Mouse (Mus musculus) hindbrain, embryonic 16.5 days (tissue): ENCODE results near the gene Ubxn6. TPM values are rescaled to one million over a fixed set of nuclear protein-coding genes. Genes with fewer than 3 reads are reported as not detected.

ENCODE experiments used
- ATAC-seq: fragments of 200-750 bp; cut with Nextera tagmentation; 2 replicates; pipeline ENCODE4 v1.8.0; 2017; ENCODE audit warnings: moderate TSS enrichment, moderate library complexity
- H3K27ac ChIP-seq: fragments of 300-500 bp; sonication (generic); 2 replicates; pipeline ENCODE4 v1.5.1; 2014; ENCODE audit warnings: low read depth, mild to moderate bottlenecking, control low read depth, low read length, moderate library complexity
- H3K27me3 ChIP-seq: fragments of 300-500 bp; sonication (generic); replicated peaks from 2 replicates; pipeline ENCODE4 v1.6.1; 2014; ENCODE audit warnings: low read length; ENCODE audit not compliant: control insufficient read depth, insufficient read depth
- H3K36me3 ChIP-seq: fragments of 300-500 bp; sonication (generic); 2 replicates; pipeline ENCODE4 v1.6.1; 2014; ENCODE audit warnings: mild to moderate bottlenecking, low read length, moderate library complexity, mixed read lengths; ENCODE audit not compliant: control insufficient read depth, insufficient read depth
- H3K4me1 ChIP-seq: fragments of 300-500 bp; sonication (generic); 2 replicates; pipeline ENCODE4 v1.6.1; 2014; ENCODE audit warnings: low read depth, low read length; ENCODE audit not compliant: control insufficient read depth, insufficient read depth
- H3K4me2 ChIP-seq: fragments of 300-500 bp; sonication (generic); 2 replicates; pipeline ENCODE4 v1.6.1; 2014; ENCODE audit warnings: mild to moderate bottlenecking, low read length, control low read depth, moderate library complexity
- H3K4me3 ChIP-seq: fragments of 300-500 bp; sonication (generic); 2 replicates; pipeline ENCODE4 v1.5.1; 2014; ENCODE audit warnings: mild to moderate bottlenecking, low read length, control low read depth, moderate library complexity
- H3K9ac ChIP-seq: fragments of 300-500 bp; sonication (generic); 2 replicates; pipeline ENCODE4 v1.6.1; 2014; ENCODE audit warnings: low read depth, mild to moderate bottlenecking, control low read depth, low read length, moderate library complexity
- H3K9me3 ChIP-seq: fragments of 300-500 bp; sonication (generic); 2 replicates; pipeline ENCODE4 v1.6.1; 2014; ENCODE audit warnings: mild to moderate bottlenecking, low read length, moderate library complexity; ENCODE audit not compliant: control insufficient read depth
- WGBS: fragments of 180-500 bp; shearing (Covaris S2); extraction: QIAGEN DNeasy Blood & Tissue Kit; methylation state at CpG from one replicate; pipeline ENCODE4 v1.1.7; 2014; 5-methylcytosine and 5-hydroxymethylcytosine counted together
- polyA plus RNA-seq: library from polyadenylated mRNA; unstranded; fragments of >200 nt; fragmentation: Nextera tagmentation; extraction: Ambion mirVana; gene quantifications from 2 replicates; pipeline ENCODE4 v1.2.1, GENCODE M21; 2015

The Ubxn6 gene
- polyA plus RNA-seq = 77.6 and 79.5 TPM in 2 replicates

- peak within 1 kb of the TSS; percentile 84 for H3K4me3 ChIP-seq
- H3K4me1 ChIP-seq = peaks cover 12% of the 10 kb centered on the region
- no peaks in the 10 kb centered on the region for H3K9me3 ChIP-seq
- H3K27me3 ChIP-seq = no peaks in the 10 kb centered on the region
- peaks cover 29% of the 10 kb centered on the region for H3K36me3 ChIP-seq
- H3K4me2 ChIP-seq = peak within 1 kb of the TSS; percentile 59
- peak within 1 kb of the TSS; percentile 91 for H3K27ac ChIP-seq
- H3K9ac ChIP-seq = peak within 1 kb of the TSS; percentile 84
- WGBS = under 1% methylated on average over 35 of the region's 35 CpGs
- peak; percentile 62 for ATAC-seq
Observed at GRCm38 (mm10) chr17:56074827-56075208, at the start of gene Ubxn6. Ubxn6 (minus strand) TSS chr17:56075028.

- Histone ChIP-seq H3K27ac (no peak overlapping the region), H3K27me3 (peaks cover 43% of the 10 kb centered on the region), H3K4me2 (peak overlapping the region; percentile 44), H3K36me3 (peaks cover 47% of the 10 kb centered on the region), H3K9ac (no peak overlapping the region), H3K9me3 (peaks cover 14% of the 10 kb centered on the region), H3K4me1 (peaks cover 3% of the 10 kb centered on the region; the same call in 1 of the 2 replicates), H3K4me3 (0 out of 2 replicates have a peak overlapping the region, but pooled peaks have one; percentile 24)
- 42% methylated on average over 58 of the region's 59 CpGs for WGBS
- ATAC-seq = no peak
Observed at GRCm38 (mm10) chr17:56123681-56124340, 49.0 kb upstream of the Ubxn6 start.

- peaks cover 3% of the 10 kb centered on the region; the same call in 1 of the 2 replicates for H3K4me1 ChIP-seq
- H3K4me3 ChIP-seq = no peak overlapping the region
- WGBS = 88% methylated on average over 12 of the region's 12 CpGs
- no peak for ATAC-seq
- H3K9me3 ChIP-seq = peaks cover 14% of the 10 kb centered on the region
- no peak overlapping the region for H3K27ac ChIP-seq
- peaks cover 47% of the 10 kb centered on the region for H3K36me3 ChIP-seq
- H3K4me2 ChIP-seq = no peak overlapping the region
- no peak overlapping the region for H3K9ac ChIP-seq
- peaks cover 49% of the 10 kb centered on the region for H3K27me3 ChIP-seq
Observed at GRCm38 (mm10) chr17:56123161-56123560, 48.3 kb upstream of the Ubxn6 start.

- H3K4me2 ChIP-seq = no peak within 1 kb of the TSS
- no peak within 1 kb of the TSS for H3K4me3 ChIP-seq
- WGBS = 55% methylated on average over 2 of the region's 2 CpGs
- H3K27ac ChIP-seq = no peak within 1 kb of the TSS
- H3K4me1 ChIP-seq = peaks cover 8% of the 10 kb centered on the region
- no peak for ATAC-seq
- H3K9me3 ChIP-seq = peaks cover 14% of the 10 kb centered on the region
- H3K27me3 ChIP-seq = peaks cover 49% of the 10 kb centered on the region
- no peak within 1 kb of the TSS for H3K9ac ChIP-seq
- H3K36me3 ChIP-seq = peaks cover 37% of the 10 kb centered on the region
Observed at GRCm38 (mm10) chr17:56121826-56122225, 47.0 kb upstream of the Ubxn6 start, which contains the start of gene Lrg1. Lrg1 (minus strand) TSS chr17:56122001.

- Histone ChIP-seq H3K27me3 (peaks cover 49% of the 10 kb centered on the region), H3K4me3 (no peak overlapping the region), H3K9ac (no peak overlapping the region; the same call in 1 of the 2 replicates), H3K4me1 (peaks cover 8% of the 10 kb centered on the region), H3K27ac (no peak overlapping the region), H3K9me3 (peaks cover 14% of the 10 kb centered on the region), H3K36me3 (peaks cover 25% of the 10 kb centered on the region), H3K4me2 (peak overlapping the region; percentile 20)
- 10% methylated on average over 66 of the region's 66 CpGs for WGBS
- ATAC-seq = no peak
Observed at GRCm38 (mm10) chr17:56119981-56120880, 45.4 kb upstream of the Ubxn6 start.

- Histone ChIP-seq H3K4me2 (no peak overlapping the region; the same call in 1 of the 2 replicates), H3K4me3 (no peak overlapping the region), H3K4me1 (peaks cover 8% of the 10 kb centered on the region), H3K36me3 (peaks cover 20% of the 10 kb centered on the region), H3K27ac (no peak overlapping the region), H3K9ac (no peak overlapping the region; the same call in 1 of the 2 replicates), H3K27me3 (peaks cover 46% of the 10 kb centered on the region), H3K9me3 (peaks cover 14% of the 10 kb centered on the region)
- no peak for ATAC-seq
- 38% methylated on average over 12 of the region's 12 CpGs for WGBS
Observed at GRCm38 (mm10) chr17:56119431-56119830, 44.6 kb upstream of the Ubxn6 start.

GRCm38 (mm10) chr17:56117251-56117710 is 42.5 kb upstream of the Ubxn6 start, which contains the start of gene Plin5:
Plin5 (minus strand) TSS chr17:56117596.
- Histone ChIP-seq H3K4me2 (peak within 1 kb of the TSS; percentile 50), H3K4me3 (peak within 1 kb of the TSS; percentile 35), H3K27me3 (peaks cover 29% of the 10 kb centered on the region), H3K4me1 (peaks cover 8% of the 10 kb centered on the region), H3K27ac (no peak within 1 kb of the TSS), H3K36me3 (no peaks in the 10 kb centered on the region; the same call in 1 of the 2 replicates), H3K9ac (peak within 1 kb of the TSS; percentile 6; the same call in 1 of the 2 replicates), H3K9me3 (peaks cover 4% of the 10 kb centered on the region)
- ATAC-seq = peak; percentile 67
- WGBS = 2% methylated on average over 25 of the region's 27 CpGs

GRCm38 (mm10) chr17:56116193-56116592 is 41.4 kb upstream of the Ubxn6 start:
- 80% methylated on average over 10 of the region's 10 CpGs for WGBS

More at GRCm38 (mm10) chr17:56116193-56116592, 41.4 kb upstream of the Ubxn6 start:
- H3K4me3 ChIP-seq = no peak overlapping the region
- no peaks in the 10 kb centered on the region for H3K9me3 ChIP-seq
- H3K4me1 ChIP-seq = peaks cover 8% of the 10 kb centered on the region
- no peak overlapping the region for H3K9ac ChIP-seq
- H3K27ac ChIP-seq = no peak overlapping the region
- H3K4me2 ChIP-seq = no peak overlapping the region
- no peaks in the 10 kb centered on the region for H3K36me3 ChIP-seq
- H3K27me3 ChIP-seq = peaks cover 18% of the 10 kb centered on the region
- no peak for ATAC-seq
